Mouse (Mus musculus) G1E (cell line): Measurements from ENCODE around the gene Shroom3.

Experiments
- CTCF ChIP-seq: IDR thresholded peaks from 2 replicates; pipeline ENCODE4 v1.5.1; 2012; ENCODE audit warnings: low read depth, low read length, inconsistent platforms, mixed read lengths
- GATA1 ChIP-seq: IDR thresholded peaks from 2 replicates; pipeline ENCODE4 v1.6.1; 2012; ENCODE audit warnings: borderline replicate concordance, low read length, inconsistent platforms, mixed read lengths
- POLR2AphosphoS5 ChIP-seq: IDR thresholded peaks from 2 replicates; pipeline ENCODE4 v1.6.1; 2012; ENCODE audit warnings: low read depth, low read length, inconsistent platforms; ENCODE audit not compliant: insufficient replicate concordance

GRCm38 (mm10) chr5:92951079-92951478 is 267.8 kb downstream of the Shroom3 start:
- no peak for TF ChIP-seq GATA1
- TF ChIP-seq CTCF = no peak
- TF ChIP-seq POLR2AphosphoS5 = no peak
